23 mouse cellular contexts compared by ENCODE assay signal in the genomic region with DNA sequence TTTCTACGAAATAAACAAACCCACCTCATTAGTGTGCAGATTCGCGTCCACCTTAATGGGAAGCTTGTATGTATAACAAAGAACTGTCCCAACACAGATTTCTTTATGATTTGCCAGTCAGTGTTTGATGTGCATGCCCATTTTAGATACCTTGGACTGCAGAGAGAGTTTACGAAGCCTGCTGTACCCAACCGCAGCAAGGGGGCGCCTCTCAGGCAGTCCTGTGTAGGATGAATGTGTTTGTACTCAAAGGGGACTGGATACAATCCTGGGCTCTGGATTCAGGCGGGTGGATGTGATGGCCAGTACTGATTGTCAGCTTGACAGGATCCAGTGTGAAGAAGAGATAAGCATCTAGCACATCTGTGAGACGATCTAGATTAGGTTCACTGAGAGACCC. TPM values are rescaled to one million over a fixed set of nuclear protein-coding genes. Genes with fewer than 3 reads are reported as not detected.
DNase-seq lines count a peak whose midpoint lies in the region; ATAC-seq and TF ChIP-seq lines count a peak whose summit lies in the region.
"Had no signal": no experiment of that assay in that cellular context is flagged by ENCODE, and none has a peak within 500 bp of the region (broad histone marks: within the 10 kb centered on the region; RNA-seq: fewer than 3 reads in every experiment).

No protein-coding gene starts in this region.

- ATAC-seq in intestine, postnatal 0 days, result no peak
- no peak for ATAC-seq in intestine, embryonic 16.5 days
- ATAC-seq in liver, postnatal 0 days, result no peak
- no peak for ATAC-seq in liver, embryonic 12.5 days
- ATAC-seq: forebrain, embryonic 16.5 days; intestine, embryonic 15.5 days had no signal

- TF ChIP-seq EP300 in liver, postnatal 0 days (IDR thresholded peaks at IDR 0.05; ENCODE audit: low read depth), result no peak

- TF ChIP-seq CTCF in cerebellum, adult 2 months (IDR thresholded peaks at IDR 0.05; ENCODE audit: borderline replicate concordance, insufficient read depth, low read depth, low read length), result peak; percentile 21; the same call in 1 of the 2 replicates
- TF ChIP-seq CTCF in intestine, postnatal 0 days (IDR thresholded peaks at IDR 0.05; ENCODE audit: low read depth), result peak; percentile 45
- 0 out of 2 replicates have a peak, but pooled peaks have one; percentile 14 for TF ChIP-seq CTCF in liver, postnatal 0 days (IDR thresholded peaks at IDR 0.05; ENCODE audit: low read depth)
- TF ChIP-seq CTCF in brain, embryonic 14.5 days (IDR thresholded peaks at IDR 0.05; ENCODE audit: borderline replicate concordance, extremely low read depth, insufficient read depth, insufficient read length), result peak; percentile 56; the same call in 1 of the 2 replicates

- H3K36me3 ChIP-seq in intestine, postnatal 0 days (ENCODE audit: control insufficient read depth, insufficient read depth), result no peaks in the 10 kb centered on the region
- no peaks in the 10 kb centered on the region for H3K36me3 ChIP-seq in intestine, embryonic 16.5 days (ENCODE audit: control insufficient read depth, insufficient read depth, low read length)
- no peaks in the 10 kb centered on the region for H3K36me3 ChIP-seq in liver, postnatal 0 days (replicated peaks; ENCODE audit: insufficient read depth, low read length)
- no peaks in the 10 kb centered on the region for H3K36me3 ChIP-seq in liver, embryonic 12.5 days
- H3K36me3 ChIP-seq: embryonic facial prominence, embryonic 10.5 days; hindbrain, embryonic 15.5 days; intestine, embryonic 15.5 days; limb, embryonic 12.5 days; liver, embryonic 13.5 days; midbrain, embryonic 12.5 days had no signal

- WGBS in cerebellum, adult 2 months, result 83% methylated on average over 8 of the region's 8 CpGs
- WGBS in intestine, postnatal 0 days, result 54% methylated on average over 8 of the region's 8 CpGs
- 56% methylated on average over 8 of the region's 8 CpGs for WGBS in intestine, embryonic 16.5 days
- 46% methylated on average over 8 of the region's 8 CpGs for WGBS in liver, postnatal 0 days (ENCODE audit: insufficient replicate concordance)
- WGBS in liver, embryonic 12.5 days (ENCODE audit: insufficient replicate concordance), result 48% methylated on average over 8 of the region's 8 CpGs

- no peak overlapping the region for H3K9ac ChIP-seq in intestine, postnatal 0 days (ENCODE audit: low read depth, low read length)
- H3K9ac ChIP-seq in intestine, embryonic 16.5 days (ENCODE audit: low read depth, low read length), result no peak overlapping the region
- no peak overlapping the region for H3K9ac ChIP-seq in liver, postnatal 0 days (replicated peaks)
- H3K9ac ChIP-seq in liver, embryonic 12.5 days, result no peak overlapping the region
- H3K9ac ChIP-seq: hindbrain, embryonic 15.5 days; intestine, embryonic 15.5 days; limb, embryonic 12.5 days; liver, embryonic 13.5 days; midbrain, embryonic 12.5 days had no signal

- no peaks in the 10 kb centered on the region for H3K9me3 ChIP-seq in intestine, postnatal 0 days (ENCODE audit: control insufficient read depth)
- no peaks in the 10 kb centered on the region for H3K9me3 ChIP-seq in intestine, embryonic 16.5 days (ENCODE audit: control insufficient read depth, low read length)
- H3K9me3 ChIP-seq in liver, postnatal 0 days (ENCODE audit: low read length), result no peaks in the 10 kb centered on the region
- H3K9me3 ChIP-seq in liver, embryonic 12.5 days (replicated peaks), result no peaks in the 10 kb centered on the region
- H3K9me3 ChIP-seq: embryonic facial prominence, embryonic 10.5 days; hindbrain, embryonic 15.5 days; intestine, embryonic 15.5 days; limb, embryonic 12.5 days; liver, embryonic 13.5 days; midbrain, embryonic 12.5 days had no signal

- no peak for TF ChIP-seq POLR2A in cerebellum, adult 2 months (IDR thresholded peaks at IDR 0.05; ENCODE audit: borderline replicate concordance, insufficient read depth, low read length)
- TF ChIP-seq POLR2A in brain, embryonic 14.5 days (IDR thresholded peaks at IDR 0.05; ENCODE audit: borderline replicate concordance, extremely low read depth, insufficient read depth, insufficient read length, poor library complexity, severe bottlenecking), result no peak

- no peaks in the 10 kb centered on the region for H3K27me3 ChIP-seq in cerebellum, adult 2 months (ENCODE audit: control insufficient read depth, insufficient read depth, low read length)
- H3K27me3 ChIP-seq in intestine, postnatal 0 days (replicated peaks; ENCODE audit: control insufficient read depth, insufficient read depth, low read length), result no peaks in the 10 kb centered on the region
- 0 out of 2 replicates have a peak, but pooled peaks cover 5% of the 10 kb centered on the region for H3K27me3 ChIP-seq in intestine, embryonic 16.5 days (replicated peaks; ENCODE audit: control insufficient read depth, insufficient read depth, low read length)
- no peaks in the 10 kb centered on the region for H3K27me3 ChIP-seq in liver, postnatal 0 days (ENCODE audit: insufficient read depth, low read length)
- peaks cover 55% of the 10 kb centered on the region for H3K27me3 ChIP-seq in liver, embryonic 12.5 days (replicated peaks)
- H3K27me3 ChIP-seq: hindbrain, embryonic 15.5 days had no signal

- H3K4me2 ChIP-seq in intestine, postnatal 0 days (replicated peaks; ENCODE audit: low read depth), result no peak overlapping the region
- no peak overlapping the region for H3K4me2 ChIP-seq in intestine, embryonic 16.5 days (ENCODE audit: low read depth, low read length)
- no peak overlapping the region for H3K4me2 ChIP-seq in liver, postnatal 0 days (ENCODE audit: low read depth, low read length)
- H3K4me2 ChIP-seq in liver, embryonic 12.5 days, result no peak overlapping the region
- H3K4me2 ChIP-seq: hindbrain, embryonic 15.5 days; intestine, embryonic 15.5 days; limb, embryonic 12.5 days; liver, embryonic 13.5 days; midbrain, embryonic 12.5 days had no signal

- no peak overlapping the region for H3K4me3 ChIP-seq in cerebellum, adult 2 months (replicated peaks; ENCODE audit: insufficient read depth, low read depth, low read length)
- H3K4me3 ChIP-seq in intestine, postnatal 0 days (ENCODE audit: low read depth, low read length), result no peak overlapping the region
- no peak overlapping the region for H3K4me3 ChIP-seq in intestine, embryonic 16.5 days (ENCODE audit: low read length)
- no peak overlapping the region for H3K4me3 ChIP-seq in liver, postnatal 0 days (ENCODE audit: low read depth, low read length)
- no peak overlapping the region for H3K4me3 ChIP-seq in liver, embryonic 12.5 days
- H3K4me3 ChIP-seq: embryonic facial prominence, embryonic 10.5 days; hindbrain, embryonic 15.5 days; intestine, embryonic 15.5 days; limb, embryonic 12.5 days; liver, embryonic 13.5 days; midbrain, embryonic 12.5 days had no signal

- no peak overlapping the region for H3K27ac ChIP-seq in cerebellum, adult 2 months (ENCODE audit: insufficient read depth, low read length)
- no peak overlapping the region for H3K27ac ChIP-seq in intestine, postnatal 0 days (ENCODE audit: low read depth, low read length)
- H3K27ac ChIP-seq in intestine, embryonic 16.5 days (ENCODE audit: low read length), result no peak overlapping the region
- H3K27ac ChIP-seq in liver, postnatal 0 days (ENCODE audit: low read depth), result no peak overlapping the region
- H3K27ac ChIP-seq in liver, embryonic 12.5 days, result no peak overlapping the region
- H3K27ac ChIP-seq: embryonic facial prominence, embryonic 10.5 days; hindbrain, embryonic 15.5 days; intestine, embryonic 15.5 days; limb, embryonic 12.5 days; liver, embryonic 13.5 days; midbrain, embryonic 12.5 days had no signal

- DNase-seq in cerebellum, adult 2 months, result no peak
- no peak for DNase-seq in cerebellum, postnatal 10 days
- DNase-seq in liver, postnatal 0 days, result no peak
- DNase-seq in brain, embryonic 14.5 days (ENCODE audit: low read depth), result peak; percentile 63
- DNase-seq in c-Kit-positive CD71-positive TER-119-positive erythroid progenitor cells, embryonic 14.5 days (ENCODE audit: low spot score), result no peak
- DNase-seq: cerebellum, adult 18-20 months; cerebellum, postnatal 36 days; gastrocnemius, postnatal 14 days; heart, adult 18-20 months; heart, postnatal 4 days; kidney, postnatal 4 days; liver, embryonic 13.5 days; lung, postnatal 10 days; thymus, postnatal 14 days had no signal

- peaks cover 15% of the 10 kb centered on the region for H3K4me1 ChIP-seq in cerebellum, adult 2 months (ENCODE audit: control insufficient read depth, insufficient read depth, low read length)
- H3K4me1 ChIP-seq in intestine, postnatal 0 days (replicated peaks; ENCODE audit: control insufficient read depth, insufficient read depth, low read length), result no peaks in the 10 kb centered on the region
- H3K4me1 ChIP-seq in intestine, embryonic 16.5 days (ENCODE audit: control insufficient read depth, insufficient read depth, low read length), result no peaks in the 10 kb centered on the region
- H3K4me1 ChIP-seq in liver, postnatal 0 days (ENCODE audit: insufficient read depth), result no peaks in the 10 kb centered on the region
- H3K4me1 ChIP-seq in liver, embryonic 12.5 days, result no peaks in the 10 kb centered on the region
- H3K4me1 ChIP-seq: embryonic facial prominence, embryonic 10.5 days; intestine, embryonic 15.5 days; limb, embryonic 12.5 days; liver, embryonic 13.5 days had no signal

RNA-seq across cellular contexts. Expression of a gene that starts 6.6 kb away (rescaled TPM):
- 483 and 522 TPM in 2 replicates for polyA plus RNA-seq in cerebellum, adult 2 months (2012; rRNA removed)
- not detected in 2 replicates for polyA plus RNA-seq in intestine, postnatal 0 days (2015; fragmentation: Nextera tagmentation; extraction: Ambion mirVana)
- polyA plus RNA-seq in intestine, embryonic 16.5 days (2015; fragmentation: Nextera tagmentation; extraction: Ambion mirVana), result not detected in 2 replicates
- polyA plus RNA-seq in liver, postnatal 0 days (2015; fragmentation: Nextera tagmentation; extraction: Ambion mirVana), result not detected in 2 replicates
- polyA plus RNA-seq in liver, embryonic 12.5 days (2016; fragmentation: Nextera tagmentation; extraction: Ambion mirVana), result not detected in 2 replicates
- polyA plus RNA-seq in brain, embryonic 14.5 days (2012; rRNA removed), result 210 and 269 TPM in 2 replicates
- polyA plus RNA-seq: limb, embryonic 12.5 days had no signal

Comparison
In these comparisons a context has a peak if more than half of its experiments do, and no peak if none do; other contexts are left out.
1. RNA of a gene that starts 6.6 kb away (polyA plus RNA-seq): 483 to 522 TPM in cerebellum, adult 2 months and 210 to 269 TPM in brain, embryonic 14.5 days; not detected in intestine, postnatal 0 days, not detected in intestine, embryonic 16.5 days, not detected in liver, postnatal 0 days and not detected in liver, embryonic 12.5 days; every median in the first group is over 100 times any median in the second.
2. Peak in every context shown above with its lines, with median percentiles within 50 percentile points of each other: CTCF ChIP-seq.